Comparison of ENCODE assay signal across 21 mouse cellular contexts in the genomic region with DNA sequence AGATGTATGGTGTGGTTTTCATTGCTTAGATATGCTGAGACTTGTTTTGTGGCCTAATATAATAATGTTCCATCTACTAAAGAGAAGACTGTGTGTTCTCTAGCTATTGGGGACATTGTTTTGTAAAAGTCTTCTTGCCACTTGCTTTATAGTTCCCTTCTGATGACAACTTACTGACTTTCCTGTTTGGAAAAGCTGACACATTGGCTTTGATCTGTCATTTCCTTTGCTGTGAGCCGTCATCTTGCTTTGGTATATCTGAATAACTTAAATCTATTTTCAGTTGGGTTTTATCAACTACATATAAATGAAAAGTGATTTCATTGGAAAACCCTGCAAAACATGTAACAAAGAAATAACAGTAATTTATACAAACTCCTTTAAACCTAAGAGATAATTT.
"Had no signal": no experiment of that assay in that cellular context is flagged by ENCODE, and none has a peak within 500 bp of the region (broad histone marks: within the 10 kb centered on the region; RNA-seq: fewer than 3 reads in every experiment).

No protein-coding gene starts in this region.

- H3K4me1 ChIP-seq: neural tube, embryonic 12.5 days; neural tube, embryonic 15.5 days; stomach, embryonic 15.5 days had no signal

- H3K9me3 ChIP-seq: limb, embryonic 10.5 days; limb, embryonic 13.5 days; liver, embryonic 12.5 days; liver, embryonic 15.5 days; neural tube, embryonic 12.5 days; neural tube, embryonic 15.5 days; stomach, embryonic 15.5 days had no signal

- H3K9ac ChIP-seq: limb, embryonic 13.5 days; liver, embryonic 12.5 days; liver, embryonic 15.5 days; neural tube, embryonic 12.5 days; neural tube, embryonic 15.5 days; stomach, embryonic 15.5 days had no signal

- H3K4me2 ChIP-seq: limb, embryonic 13.5 days; liver, embryonic 12.5 days; liver, embryonic 15.5 days; midbrain, embryonic 11.5 days; neural tube, embryonic 12.5 days; neural tube, embryonic 15.5 days; stomach, embryonic 15.5 days had no signal

- H3K27ac ChIP-seq: layer of hippocampus, adult 2 months; limb, embryonic 10.5 days; limb, embryonic 13.5 days; liver, embryonic 12.5 days; liver, embryonic 15.5 days; neural tube, embryonic 12.5 days; neural tube, embryonic 15.5 days; stomach, embryonic 15.5 days had no signal

- H3K4me3 ChIP-seq: layer of hippocampus, adult 2 months; limb, embryonic 10.5 days; limb, embryonic 13.5 days; liver, embryonic 12.5 days; liver, embryonic 15.5 days; neural tube, embryonic 12.5 days; neural tube, embryonic 15.5 days; stomach, embryonic 15.5 days had no signal

- ATAC-seq: liver, embryonic 12.5 days had no signal

- H3K36me3 ChIP-seq: liver, embryonic 12.5 days; liver, embryonic 15.5 days; neural tube, embryonic 12.5 days; stomach, embryonic 15.5 days had no signal

- H3K27me3 ChIP-seq: limb, embryonic 13.5 days; liver, embryonic 12.5 days; liver, embryonic 15.5 days; neural tube, embryonic 12.5 days; neural tube, embryonic 15.5 days; stomach, embryonic 15.5 days had no signal

- DNase-seq: kidney, adult 18-20 months; kidney, adult 9 months; kidney, postnatal 14 days; layer of hippocampus, adult 9-11 months; liver; lung, adult 2 months; lung, postnatal 10 days; lung, postnatal 36 days; midbrain, embryonic 14.5 days; right cerebral cortex, postnatal 25 days; spleen, adult 18-20 months; thymus, postnatal 25 days had no signal
